Mouse (Mus musculus) adrenal gland, postnatal 4 days (tissue): ENCODE results near the gene Lcn12. TPM values are rescaled to one million over a fixed set of nuclear protein-coding genes. Genes with fewer than 3 reads are reported as not detected.
A peak's percentile ranks its signal among the peaks of the same experiment; 100 is the strongest.

Experiments
- DNase-seq, 2 experiments: peaks; one replicate each; pipeline ENCODE4 v3.0.0; 2021 to 2022; ENCODE audit warnings: low spot score in 2 of 2, mixed read lengths in 2 of 2
- long read RNA-seq, 2 experiments: library from polyadenylated mRNA; stranded (forward); transcript quantifications; one replicate each; pipeline ENCODE4 v2.0.0; 2021
- total RNA-seq, 2 experiments: library from RNA; stranded (reverse); gene quantifications; 2 replicates each; pipeline ENCODE4 v1.2.3; 2021

Lcn12 gene
- total RNA-seq, result not detected
- long read RNA-seq, experiment 1, result 0 reads
- long read RNA-seq, experiment 2, result 0 reads

GRCm38 (mm10) chr2:25493476-25493961 lies at the start of gene Lcn12:
Gene Lcn12, minus strand, starts transcription at chr2:25493911.
- DNase-seq, result no peak

DNA sequence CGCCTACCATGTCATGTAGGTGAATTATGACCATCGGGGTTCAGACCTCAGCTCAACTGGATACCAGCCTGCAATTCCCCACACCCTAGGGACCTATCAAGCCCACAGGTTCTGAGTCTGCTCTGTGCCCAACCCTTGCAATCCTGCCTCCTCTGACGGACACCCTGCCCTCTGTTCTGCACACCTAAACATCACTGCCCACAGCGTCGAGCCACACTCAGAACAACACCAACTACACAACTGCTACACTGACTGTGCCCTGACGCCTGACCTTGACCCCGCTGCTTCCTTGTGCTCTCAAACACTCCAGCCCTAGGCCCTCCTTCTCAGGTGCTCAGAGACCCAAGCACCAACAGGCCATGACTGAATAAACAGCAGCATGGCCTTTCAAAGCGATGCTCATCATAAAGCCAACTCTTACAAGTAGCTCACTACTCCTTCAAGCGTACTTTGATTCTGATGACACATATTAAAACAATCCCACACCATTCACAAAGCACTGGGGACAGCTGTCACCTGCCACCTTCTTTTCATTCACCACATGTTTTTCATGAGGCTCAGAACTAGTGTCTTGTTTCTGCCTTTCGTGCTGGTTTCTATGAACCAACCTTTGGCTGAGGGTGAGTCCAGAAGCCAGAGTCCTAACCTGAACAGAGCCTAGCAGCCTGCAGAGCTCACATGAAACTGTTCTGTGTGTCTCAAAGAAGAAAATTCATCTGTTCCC lies 48.1 kb upstream of the Lcn12 start:
- no peak for DNase-seq

GRCm38 (mm10) chr2:25540541-25540948 lies 46.8 kb upstream of the Lcn12 start:
- DNase-seq, result no peak

GRCm38 (mm10) chr2:25536531-25536930 lies 42.8 kb upstream of the Lcn12 start:
- no peak for DNase-seq

GRCm38 (mm10) chr2:25534866-25535182 lies 41.1 kb upstream of the Lcn12 start:
- DNase-seq, result no peak

GRCm38 (mm10) chr2:25534178-25534865 lies 40.6 kb upstream of the Lcn12 start:
- DNase-seq, result peak; percentile 33 to 43

GRCm38 (mm10) chr2:25533707-25534106 lies 40.0 kb upstream of the Lcn12 start:
- DNase-seq, result no peak

- DNase-seq, result no peak
These were observed 33.0 kb upstream of the Lcn12 start for GRCm38 (mm10) chr2:25526510-25527302.

DNA sequence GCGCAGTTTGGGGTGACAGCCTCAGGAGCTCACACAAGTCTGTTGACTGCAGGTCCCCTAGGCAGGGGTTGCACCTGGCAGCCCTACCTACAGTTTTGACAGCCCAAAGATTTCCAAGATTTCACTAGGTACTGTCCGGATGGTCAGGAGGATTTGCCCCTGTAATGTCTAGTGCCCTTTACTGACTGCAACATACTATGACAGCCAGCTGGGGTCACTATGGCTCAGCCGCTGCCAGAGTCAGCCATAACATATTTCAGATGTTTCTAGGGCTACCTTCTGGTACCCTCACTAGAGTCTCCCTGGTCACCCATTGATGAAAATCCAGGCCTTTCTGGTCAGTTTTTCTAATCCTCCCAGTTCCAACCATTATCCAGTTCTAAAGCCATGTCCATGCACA lies 16.2 kb upstream of the Lcn12 start:
- DNase-seq, result no peak

GRCm38 (mm10) chr2:25506964-25507363 lies 13.3 kb upstream of the Lcn12 start:
- DNase-seq, result no peak

DNA sequence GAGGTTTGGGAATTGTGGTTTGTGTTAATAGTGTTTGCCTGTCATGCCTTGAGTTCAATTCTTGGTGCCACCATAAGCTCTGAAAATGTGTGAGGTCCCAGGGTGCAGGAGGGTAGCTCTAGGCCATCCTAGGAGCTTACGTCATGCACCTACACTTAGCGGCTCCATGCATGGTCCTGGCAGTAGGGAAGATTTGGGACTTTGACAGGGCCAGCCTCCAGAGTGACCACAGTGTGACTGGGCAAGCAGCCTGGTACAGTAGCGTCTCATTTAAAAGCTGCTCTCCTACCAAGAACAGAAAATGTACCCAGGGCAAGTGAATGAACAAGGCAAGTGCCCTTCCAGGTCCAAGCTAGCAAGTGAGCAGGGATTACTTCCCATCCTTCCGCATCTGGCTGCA lies 12.1 kb upstream of the Lcn12 start:
- no peak for DNase-seq

DNA sequence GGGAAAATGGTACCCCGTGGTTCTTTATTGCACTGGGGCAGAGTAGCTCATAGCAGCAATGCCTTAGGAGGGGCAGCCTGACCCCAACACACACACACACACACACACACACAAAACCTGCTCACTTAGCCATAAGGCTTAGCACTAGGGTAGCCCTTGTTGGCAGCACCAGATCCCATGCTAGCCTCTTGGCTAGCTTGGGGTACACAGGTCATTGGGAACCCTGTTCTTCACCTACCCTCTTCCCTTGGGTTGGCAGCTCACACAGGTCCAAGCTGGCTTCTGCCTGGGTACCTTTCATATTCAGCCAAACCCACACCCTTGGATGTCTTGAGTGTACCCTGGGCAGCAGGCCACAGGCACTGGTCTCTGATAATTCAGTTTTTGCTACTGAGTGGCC lies 11.3 kb upstream of the Lcn12 start:
- no peak for DNase-seq

GRCm38 (mm10) chr2:25504538-25504937 lies 10.8 kb upstream of the Lcn12 start:
- no peak for DNase-seq

DNA sequence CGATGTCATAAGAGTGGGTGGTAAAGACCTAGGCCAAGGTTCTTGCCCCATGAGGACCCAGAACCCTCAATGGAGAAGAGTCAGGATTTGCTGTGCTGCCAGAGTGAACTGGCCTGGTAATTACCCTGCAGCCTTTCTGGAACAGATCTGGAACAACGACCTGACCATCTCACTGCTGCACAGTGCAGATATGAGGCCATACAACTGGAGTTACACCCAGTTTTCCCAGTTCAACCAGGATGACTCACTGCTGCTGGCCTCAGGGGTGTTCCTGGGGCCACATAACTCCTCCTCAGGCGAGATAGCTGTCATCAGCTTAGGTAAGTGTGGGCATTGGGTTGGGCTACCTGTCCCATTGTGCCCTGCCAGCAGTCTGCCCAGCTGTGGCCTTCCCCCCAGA lies 9.0 kb upstream of the Lcn12 start:
- DNase-seq, result no peak

- no peak for DNase-seq
These were observed 8.1 kb upstream of the Lcn12 start, which contains the start of gene C8g for GRCm38 (mm10) chr2:25501593-25502486. Gene C8g, minus strand, starts transcription at chr2:25501719.

DNA sequence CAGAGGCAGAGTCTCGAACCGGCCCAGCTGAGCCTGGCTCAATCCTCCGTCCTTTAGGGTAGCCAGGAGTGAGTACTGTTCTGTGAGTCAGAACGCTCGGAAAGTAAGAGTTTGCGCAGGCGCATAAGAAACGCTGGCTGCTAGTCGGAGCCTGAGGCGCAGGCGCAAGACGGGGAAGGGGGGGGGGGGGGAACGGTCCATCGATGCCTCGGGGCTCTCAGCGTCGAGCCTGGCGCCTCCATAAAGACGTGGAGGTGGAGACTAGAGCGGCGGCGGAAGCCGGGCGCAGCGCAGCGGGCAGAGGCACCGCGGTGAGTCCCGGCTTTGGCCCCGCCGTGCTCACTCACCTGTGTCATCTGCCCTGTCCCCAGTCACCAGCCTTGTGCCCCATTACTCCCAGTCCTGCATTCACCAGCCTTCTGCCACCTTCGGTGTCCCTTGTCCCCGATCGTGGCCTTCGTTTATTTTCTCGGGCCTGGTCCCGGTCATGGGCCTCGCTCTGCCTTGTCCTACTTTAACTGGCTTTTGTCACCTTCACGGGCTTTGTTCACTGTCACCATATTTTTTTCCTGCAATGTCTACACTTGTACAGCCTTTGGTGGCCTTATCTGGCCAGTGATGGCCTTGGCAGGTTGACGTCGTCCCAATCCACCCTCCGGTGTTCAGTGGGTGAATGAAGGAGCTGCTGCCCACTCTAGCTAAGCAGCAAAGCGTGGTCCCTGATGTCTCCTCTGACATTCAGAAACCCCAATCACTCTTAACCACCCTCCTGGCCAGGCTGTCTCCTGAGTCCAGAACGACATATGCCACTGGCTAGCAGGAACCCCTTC lies 7.1 kb upstream of the Lcn12 start, which contains the start of gene Fbxw5:
Fbxw5 (plus strand) TSS at position 175 of the 830 bp plus-strand sequence.
- peak; percentile 50 to 72 for DNase-seq

DNA sequence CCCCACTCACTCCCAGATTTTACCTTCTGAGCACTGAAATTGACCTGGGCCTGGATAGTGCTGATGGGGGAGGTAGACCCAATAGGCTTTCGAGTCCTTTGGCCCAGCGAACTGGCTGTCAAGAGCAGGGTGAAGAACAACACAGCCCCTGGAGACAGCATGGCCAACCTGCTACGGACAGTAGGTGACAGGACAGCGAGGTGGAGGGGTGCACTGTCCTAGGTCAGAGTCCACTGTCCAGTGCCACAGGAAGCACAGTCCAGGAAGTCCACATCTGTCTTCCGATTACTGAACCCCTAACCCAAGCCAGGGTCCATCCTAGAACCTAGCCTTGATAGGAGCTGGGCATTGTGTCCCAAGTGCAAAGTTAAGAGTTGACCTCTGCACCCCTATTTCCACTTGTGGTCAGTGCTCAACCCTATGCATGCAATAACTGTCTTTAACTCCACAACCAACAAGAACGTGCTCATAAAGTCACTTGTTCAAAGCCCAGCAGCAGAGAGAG lies 6.4 kb upstream of the Lcn12 start:
- DNase-seq, result no peak

- no peak for DNase-seq
These were observed 5.1 kb upstream of the Lcn12 start for GRCm38 (mm10) chr2:25498622-25499478.
